Mouse (Mus musculus): Measurements from ENCODE around the gene Tomm20l. TPM values are rescaled to one million over a fixed set of nuclear protein-coding genes. Genes with fewer than 3 reads are reported as not detected.

Tomm20l gene
- polyA plus RNA-seq, 1 experiment from 2014 or later = not detected

GRCm38 (mm10) chr12:71136130-71136973, 25.1 kb downstream of the Tomm20l start, which contains the start of the genes Timm9 and 2700049A03Rik:
Gene Timm9 (minus strand): TSS chr12:71136684.
Gene 2700049A03Rik (plus strand): TSS chr12:71136848.
- Histone ChIP-seq H3K27ac (peak within 1 kb of the TSS; percentile 94), H3K9me3 (no peaks in the 10 kb centered on the region)
- under 1% methylated on average over 52 of the region's 52 CpGs for WGBS

GRCm38 (mm10) chr12:71136974-71137491, 25.8 kb downstream of the Tomm20l start:
- Histone ChIP-seq H3K27ac (peak overlapping the region; percentile 94), H3K36me3 (peaks cover 42% of the 10 kb centered on the region), H3K27me3 (ENCODE audit: insufficient read depth, poor library complexity, severe bottlenecking) (no peaks in the 10 kb centered on the region), H3K4me1 (replicated peaks) (peaks cover 32% of the 10 kb centered on the region), H3K9me3 (no peaks in the 10 kb centered on the region), H3K4me3 (peak overlapping the region; percentile 98)
- DNase-seq (ENCODE audit: low spot score) = peak; percentile 90
- under 1% methylated on average over 30 of the region's 30 CpGs for WGBS

More at GRCm38 (mm10) chr12:71136130-71136973, 25.1 kb downstream of the Tomm20l start, which contains the start of the genes Timm9 and 2700049A03Rik:
- Histone ChIP-seq H3K4me3 (peak within 1 kb of the TSS; percentile 98), H3K4me1 (replicated peaks) (peaks cover 32% of the 10 kb centered on the region), H3K27me3 (ENCODE audit: insufficient read depth, poor library complexity, severe bottlenecking) (no peaks in the 10 kb centered on the region), H3K36me3 (peaks cover 42% of the 10 kb centered on the region)
- DNase-seq (ENCODE audit: low spot score) = peak; percentile 83

- H3K36me3 ChIP-seq = peaks cover 42% of the 10 kb centered on the region
- 16% methylated on average over 11 of the region's 11 CpGs for WGBS
- no peaks in the 10 kb centered on the region for H3K9me3 ChIP-seq
- H3K27me3 ChIP-seq (ENCODE audit: insufficient read depth, poor library complexity, severe bottlenecking) = no peaks in the 10 kb centered on the region
- no peak for DNase-seq (ENCODE audit: low spot score)
- peaks cover 32% of the 10 kb centered on the region for H3K4me1 ChIP-seq (replicated peaks)
- peak overlapping the region; percentile 94 for H3K27ac ChIP-seq
- peak overlapping the region; percentile 98 for H3K4me3 ChIP-seq
Observed at GRCm38 (mm10) chr12:71137686-71138085, 26.5 kb downstream of the Tomm20l start.

GRCm38 (mm10) chr12:71139258-71139828, 28.1 kb downstream of the Tomm20l start:
- Histone ChIP-seq H3K27ac (no peak overlapping the region), H3K4me1 (replicated peaks) (peaks cover 32% of the 10 kb centered on the region), H3K27me3 (ENCODE audit: insufficient read depth, poor library complexity, severe bottlenecking) (no peaks in the 10 kb centered on the region), H3K36me3 (peaks cover 51% of the 10 kb centered on the region), H3K4me3 (peak overlapping the region; percentile 98), H3K9me3 (no peaks in the 10 kb centered on the region)
- 76% methylated on average over 5 of the region's 5 CpGs for WGBS
- no peak for DNase-seq (ENCODE audit: low spot score)

- Histone ChIP-seq H3K36me3 (peaks cover 69% of the 10 kb centered on the region), H3K27me3 (ENCODE audit: insufficient read depth, poor library complexity, severe bottlenecking) (no peaks in the 10 kb centered on the region), H3K4me1 (replicated peaks) (peaks cover 20% of the 10 kb centered on the region), H3K27ac (no peak overlapping the region), H3K4me3 (no peak overlapping the region), H3K9me3 (no peaks in the 10 kb centered on the region)
- DNase-seq (ENCODE audit: low spot score) = no peak
Observed at GRCm38 (mm10) chr12:71141189-71141588, 30.0 kb downstream of the Tomm20l start.

GRCm38 (mm10) chr12:71147641-71148040, 36.4 kb downstream of the Tomm20l start:
- H3K27me3 ChIP-seq (ENCODE audit: insufficient read depth, poor library complexity, severe bottlenecking) = no peaks in the 10 kb centered on the region
- H3K36me3 ChIP-seq = peaks cover 94% of the 10 kb centered on the region
- WGBS = 90% methylated on average over 3 of the region's 3 CpGs
- no peaks in the 10 kb centered on the region for H3K9me3 ChIP-seq
- DNase-seq (ENCODE audit: low spot score) = peak; percentile 27
- no peak overlapping the region for H3K4me3 ChIP-seq
- H3K4me1 ChIP-seq (replicated peaks) = no peaks in the 10 kb centered on the region
- no peak overlapping the region for H3K27ac ChIP-seq

GRCm38 (mm10) chr12:71148801-71149200, 37.6 kb downstream of the Tomm20l start:
- peaks cover 94% of the 10 kb centered on the region for H3K36me3 ChIP-seq
- no peak overlapping the region for H3K27ac ChIP-seq
- H3K9me3 ChIP-seq = no peaks in the 10 kb centered on the region
- no peaks in the 10 kb centered on the region for H3K27me3 ChIP-seq (ENCODE audit: insufficient read depth, poor library complexity, severe bottlenecking)
- H3K4me3 ChIP-seq = no peak overlapping the region
- no peak for DNase-seq (ENCODE audit: low spot score)
- no peaks in the 10 kb centered on the region for H3K4me1 ChIP-seq (replicated peaks)
- 95% methylated on average over 9 of the region's 9 CpGs for WGBS

GRCm38 (mm10) chr12:71149456-71149855, 38.2 kb downstream of the Tomm20l start:
- no peak overlapping the region for H3K4me3 ChIP-seq

GRCm38 (mm10) chr12:71150167-71150566, 38.9 kb downstream of the Tomm20l start:
- DNase-seq (ENCODE audit: low spot score) = no peak
- no peaks in the 10 kb centered on the region for H3K4me1 ChIP-seq (replicated peaks)
- H3K9me3 ChIP-seq = no peaks in the 10 kb centered on the region
- H3K4me3 ChIP-seq = no peak overlapping the region
- no peaks in the 10 kb centered on the region for H3K27me3 ChIP-seq (ENCODE audit: insufficient read depth, poor library complexity, severe bottlenecking)
- WGBS = 93% methylated on average over 8 of the region's 8 CpGs
- H3K36me3 ChIP-seq = peaks cover 94% of the 10 kb centered on the region
- H3K27ac ChIP-seq = no peak overlapping the region

More at GRCm38 (mm10) chr12:71149456-71149855, 38.2 kb downstream of the Tomm20l start:
- WGBS = 87% methylated on average over 6 of the region's 6 CpGs
- H3K27ac ChIP-seq = no peak overlapping the region
- H3K27me3 ChIP-seq (ENCODE audit: insufficient read depth, poor library complexity, severe bottlenecking) = no peaks in the 10 kb centered on the region
- no peak for DNase-seq (ENCODE audit: low spot score)
- no peaks in the 10 kb centered on the region for H3K4me1 ChIP-seq (replicated peaks)
- H3K36me3 ChIP-seq = peaks cover 94% of the 10 kb centered on the region
- H3K9me3 ChIP-seq = no peaks in the 10 kb centered on the region

GRCm38 (mm10) chr12:71154979-71155378, 43.8 kb downstream of the Tomm20l start:
- H3K4me1 ChIP-seq (replicated peaks) = no peaks in the 10 kb centered on the region
- H3K27me3 ChIP-seq (ENCODE audit: insufficient read depth, poor library complexity, severe bottlenecking) = no peaks in the 10 kb centered on the region
- no peak for DNase-seq (ENCODE audit: low spot score)
- H3K4me3 ChIP-seq = no peak overlapping the region
- H3K36me3 ChIP-seq = peaks cover 97% of the 10 kb centered on the region
- 96% methylated on average over 6 of the region's 6 CpGs for WGBS
- no peaks in the 10 kb centered on the region for H3K9me3 ChIP-seq
- no peak overlapping the region for H3K27ac ChIP-seq

GRCm38 (mm10) chr12:71157974-71158373, 46.7 kb downstream of the Tomm20l start:
- no peak overlapping the region for H3K27ac ChIP-seq
- no peak overlapping the region for H3K4me3 ChIP-seq
- WGBS = 93% methylated on average over 6 of the region's 6 CpGs
- no peaks in the 10 kb centered on the region for H3K4me1 ChIP-seq (replicated peaks)
- no peaks in the 10 kb centered on the region for H3K27me3 ChIP-seq (ENCODE audit: insufficient read depth, poor library complexity, severe bottlenecking)
- DNase-seq (ENCODE audit: low spot score) = no peak
- peaks cover 99% of the 10 kb centered on the region for H3K36me3 ChIP-seq
- H3K9me3 ChIP-seq = no peaks in the 10 kb centered on the region

GRCm38 (mm10) chr12:71164410-71164809, 53.2 kb downstream of the Tomm20l start:
- no peak for DNase-seq (ENCODE audit: low spot score)
- no peaks in the 10 kb centered on the region for H3K27me3 ChIP-seq (ENCODE audit: insufficient read depth, poor library complexity, severe bottlenecking)
- 97% methylated on average over 9 of the region's 9 CpGs for WGBS
- no peak overlapping the region for H3K27ac ChIP-seq
- H3K4me3 ChIP-seq = no peak overlapping the region
- peaks cover 99% of the 10 kb centered on the region for H3K36me3 ChIP-seq
- no peaks in the 10 kb centered on the region for H3K9me3 ChIP-seq
- no peaks in the 10 kb centered on the region for H3K4me1 ChIP-seq (replicated peaks)

- H3K9me3 ChIP-seq = no peaks in the 10 kb centered on the region
- no peak for DNase-seq (ENCODE audit: low spot score)
- no peaks in the 10 kb centered on the region for H3K27me3 ChIP-seq (ENCODE audit: insufficient read depth, poor library complexity, severe bottlenecking)
- 86% methylated on average over 1 of the region's 1 CpGs for WGBS
- H3K4me1 ChIP-seq (replicated peaks) = no peaks in the 10 kb centered on the region
- H3K4me3 ChIP-seq = no peak overlapping the region
- peaks cover 94% of the 10 kb centered on the region for H3K36me3 ChIP-seq
- H3K27ac ChIP-seq = no peak overlapping the region
Observed at GRCm38 (mm10) chr12:71169911-71170310, 58.7 kb downstream of the Tomm20l start.

Measured in hindbrain, embryonic 10.5 days (tissue).